Mouse (Mus musculus) liver, adult (tissue): Measurements from ENCODE around the gene Rasd2.

Experiments used
- GATA4 ChIP-seq: IDR thresholded peaks from 2 replicates; pipeline ENCODE4 v1.6.1; 2014; ENCODE audit warnings: mild to moderate bottlenecking, low read length; ENCODE audit not compliant: insufficient replicate concordance

The Rasd2 gene

DNA sequence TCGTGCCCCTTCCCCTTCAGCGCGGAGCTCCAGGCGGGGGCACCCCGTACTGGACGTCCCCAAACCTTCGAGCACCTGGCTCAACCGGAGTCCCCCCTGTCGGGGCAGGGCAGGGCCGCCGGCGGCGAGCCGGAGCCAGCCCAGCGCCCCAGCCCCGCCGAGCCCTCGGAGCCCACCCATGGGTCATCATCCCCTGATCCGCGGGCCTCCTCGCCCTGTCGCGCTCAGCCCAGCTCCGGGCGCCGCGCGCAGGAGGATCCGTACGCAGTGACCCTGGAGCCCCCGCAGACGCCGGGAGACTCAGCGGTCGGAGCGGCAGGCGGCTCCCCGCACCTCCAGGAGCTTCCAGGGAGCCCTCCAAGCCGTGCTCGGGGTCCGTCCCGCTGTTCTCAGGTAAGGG is at the start of gene Rasd2:
Rasd2 (plus strand) TSS at position 259 of the 400 bp plus-strand sequence.
- no peak for TF ChIP-seq GATA4

DNA sequence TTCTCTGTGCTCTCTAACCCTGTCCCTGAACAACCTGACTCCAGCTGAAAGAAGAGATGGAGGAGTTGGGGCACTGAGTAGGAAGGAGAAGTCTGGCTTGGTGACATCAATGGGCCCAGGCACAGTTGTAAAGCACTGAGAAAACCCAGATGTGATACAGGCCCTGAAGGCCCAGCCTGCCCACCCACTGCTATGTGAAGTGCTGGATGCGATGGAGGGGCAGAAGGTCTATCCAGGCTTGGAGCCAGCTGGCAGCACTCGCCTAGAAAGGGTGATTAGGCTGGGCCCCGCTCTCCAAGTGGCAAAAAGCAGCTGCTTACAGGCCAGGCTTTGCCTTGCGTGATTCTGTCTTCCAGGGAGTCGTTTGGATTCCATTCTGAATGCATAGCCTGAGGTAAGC is 44.4 kb upstream of the Rasd2 start:
- no peak for TF ChIP-seq GATA4

GRCm38 (mm10) chr8:75172009-75172685 is 41.6 kb upstream of the Rasd2 start:
- no peak for TF ChIP-seq GATA4

GRCm38 (mm10) chr8:75193022-75193421 is 20.7 kb upstream of the Rasd2 start:
- no peak for TF ChIP-seq GATA4

GRCm38 (mm10) chr8:75194473-75195071 is 19.2 kb upstream of the Rasd2 start:
- no peak for TF ChIP-seq GATA4

GRCm38 (mm10) chr8:75197170-75197569 is 16.6 kb upstream of the Rasd2 start:
- no peak for TF ChIP-seq GATA4

DNA sequence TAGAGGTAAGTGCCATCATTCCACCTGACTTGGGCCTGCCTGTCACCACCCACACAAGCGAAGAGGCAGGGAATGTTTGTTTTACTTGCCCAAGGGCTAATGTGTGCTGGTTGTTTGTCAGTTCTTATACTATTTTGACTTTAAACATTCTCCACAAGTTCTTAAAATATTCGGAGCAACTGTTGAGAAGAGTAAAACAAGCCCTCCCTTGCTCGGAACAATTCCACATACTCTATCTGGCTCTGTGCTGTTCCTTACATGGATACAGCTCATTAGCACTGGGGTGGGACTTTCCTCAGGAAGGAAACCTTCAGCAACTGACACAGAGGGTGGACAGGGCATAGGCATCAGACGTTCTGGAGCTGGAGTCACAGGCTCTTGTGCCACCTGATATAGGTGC is 15.9 kb upstream of the Rasd2 start:
- no peak for TF ChIP-seq GATA4

GRCm38 (mm10) chr8:75198300-75198699 is 15.4 kb upstream of the Rasd2 start:
- no peak for TF ChIP-seq GATA4

DNA sequence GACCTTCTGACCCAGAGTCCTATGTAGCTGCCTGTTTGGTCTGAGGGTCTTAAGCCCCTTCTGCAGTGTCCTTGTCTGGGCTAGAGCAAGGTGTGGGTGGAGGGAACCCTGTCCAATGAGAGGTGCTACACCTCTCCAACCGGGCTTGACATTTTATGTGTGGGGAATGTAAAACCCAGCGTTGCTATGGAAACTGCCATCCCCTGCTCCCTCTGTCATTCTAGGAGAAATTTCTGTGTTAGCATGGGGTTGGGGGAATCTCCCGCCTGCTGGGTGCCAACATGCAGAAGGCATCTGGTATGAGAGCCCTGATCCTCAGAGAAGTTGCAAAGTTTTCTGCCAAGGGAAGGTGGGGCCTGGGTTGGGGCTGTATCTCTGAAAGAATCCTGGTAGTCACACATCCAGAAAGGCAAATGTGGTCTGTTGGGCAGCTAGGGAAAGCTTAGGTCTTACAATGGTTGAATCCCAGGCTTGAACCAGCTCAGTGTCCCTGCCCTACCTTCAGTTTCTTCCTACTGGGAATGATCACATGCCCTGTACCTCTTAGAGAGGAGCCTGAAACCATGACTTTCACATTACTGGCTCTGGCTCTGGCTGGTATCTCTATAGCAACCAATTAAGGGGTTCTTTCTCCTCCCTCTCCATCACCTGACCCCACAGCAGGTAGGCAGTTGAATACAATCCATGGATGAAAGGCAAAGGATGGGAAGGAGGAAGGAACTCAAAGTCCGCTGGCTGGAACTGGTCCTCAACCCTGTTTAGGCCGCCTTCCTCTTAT is 14.6 kb upstream of the Rasd2 start:
- TF ChIP-seq GATA4: no peak

DNA sequence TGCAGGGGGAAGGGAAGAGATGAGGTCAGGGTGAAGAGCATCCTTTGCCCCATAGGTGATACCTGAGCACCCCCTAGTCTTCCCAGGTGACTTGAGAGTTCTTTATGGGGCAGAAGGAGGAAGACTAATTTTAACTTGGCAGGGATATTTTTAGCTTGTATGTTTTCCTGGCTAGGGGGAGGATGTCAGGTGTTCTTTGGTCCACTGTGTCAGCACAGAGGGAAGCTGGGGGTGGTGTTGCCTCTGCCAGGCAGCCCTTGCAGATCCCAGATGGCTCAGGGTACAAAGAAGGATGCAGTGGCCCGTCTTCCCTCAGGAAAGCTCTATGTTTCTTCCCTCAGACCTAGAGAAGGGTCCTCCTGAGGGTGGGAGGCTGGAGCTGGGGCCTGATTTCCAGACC is 13.8 kb upstream of the Rasd2 start:
- TF ChIP-seq GATA4: no peak

- no peak for TF ChIP-seq GATA4
These were observed 11.6 kb upstream of the Rasd2 start for GRCm38 (mm10) chr8:75202041-75202656.

- TF ChIP-seq GATA4: no peak
These were observed 10.8 kb upstream of the Rasd2 start for GRCm38 (mm10) chr8:75202913-75203312.

- no peak for TF ChIP-seq GATA4
These were observed 10.3 kb upstream of the Rasd2 start for GRCm38 (mm10) chr8:75203420-75203819.

- TF ChIP-seq GATA4: no peak
These were observed 9.4 kb upstream of the Rasd2 start for GRCm38 (mm10) chr8:75204190-75204868.

- TF ChIP-seq GATA4: no peak
These were observed 2.3 kb upstream of the Rasd2 start for GRCm38 (mm10) chr8:75211461-75211860.
